Mouse (Mus musculus) testis, postnatal 10 days (tissue): ENCODE measurements around the gene Agr2.

Experiments used
- DNase-seq: peaks from one replicate; pipeline ENCODE4 v3.0.0; 2021; ENCODE audit warnings: low spot score

Gene Agr2

DNA sequence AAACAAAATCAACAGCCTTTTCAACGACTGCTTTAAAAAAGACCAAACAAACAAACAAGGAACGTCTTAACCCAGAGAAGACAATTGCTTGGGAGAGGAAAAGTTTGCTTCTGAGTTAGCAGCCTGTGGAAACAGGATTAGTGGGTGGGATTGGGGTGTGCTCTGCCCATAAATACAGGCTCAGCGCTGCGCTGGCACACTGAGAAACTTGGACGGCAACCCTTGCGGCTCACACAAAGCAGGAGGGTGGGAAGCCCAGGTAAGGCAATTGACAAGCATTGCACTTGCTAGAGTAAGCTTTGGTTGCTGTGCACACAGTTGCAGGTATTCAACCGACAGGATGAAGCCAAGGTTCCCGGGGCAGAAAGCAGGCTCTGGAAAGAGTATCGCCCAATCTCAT, at the start of gene Agr2:
Gene Agr2 (plus strand): TSS at position 197 of the 400 bp plus-strand sequence.
- DNase-seq = no peak

- DNase-seq = no peak
These were observed 41.0 kb upstream of the Agr2 start for GRCm38 (mm10) chr12:35951757-35952156.

- no peak for DNase-seq
These were observed 35.5 kb upstream of the Agr2 start for GRCm38 (mm10) chr12:35957235-35957634.

DNA sequence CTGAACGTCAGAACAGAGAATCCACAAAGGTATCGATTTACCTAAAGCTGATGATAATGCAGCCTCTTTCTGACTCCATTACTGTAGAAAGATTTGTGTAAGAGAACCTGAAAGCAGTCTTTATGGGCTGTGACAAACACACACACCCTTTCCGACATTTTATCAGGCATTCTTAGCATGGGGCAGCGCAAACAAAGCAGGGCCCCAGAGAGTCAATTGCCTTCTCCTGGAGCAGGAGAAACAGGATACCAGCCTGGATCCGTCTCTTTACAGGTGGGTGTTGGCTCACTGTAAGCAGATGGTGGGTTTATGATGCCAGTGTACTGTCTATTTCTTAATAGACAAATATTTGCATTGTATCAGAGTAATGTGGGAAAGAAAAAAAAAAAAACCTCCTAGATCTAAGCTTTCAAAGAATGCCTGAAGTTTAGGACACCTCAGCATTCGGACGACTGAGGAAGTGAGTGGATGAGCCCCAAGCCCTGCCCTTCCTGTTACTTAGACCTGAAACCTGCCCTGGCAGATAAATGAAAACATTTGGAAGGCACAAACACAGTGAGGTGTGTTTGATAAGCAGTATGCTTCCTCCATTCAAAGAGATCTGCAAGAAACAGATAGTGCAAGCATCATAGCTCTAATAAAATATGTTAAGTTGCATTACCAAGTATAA, 26.5 kb upstream of the Agr2 start:
- no peak for DNase-seq

DNA sequence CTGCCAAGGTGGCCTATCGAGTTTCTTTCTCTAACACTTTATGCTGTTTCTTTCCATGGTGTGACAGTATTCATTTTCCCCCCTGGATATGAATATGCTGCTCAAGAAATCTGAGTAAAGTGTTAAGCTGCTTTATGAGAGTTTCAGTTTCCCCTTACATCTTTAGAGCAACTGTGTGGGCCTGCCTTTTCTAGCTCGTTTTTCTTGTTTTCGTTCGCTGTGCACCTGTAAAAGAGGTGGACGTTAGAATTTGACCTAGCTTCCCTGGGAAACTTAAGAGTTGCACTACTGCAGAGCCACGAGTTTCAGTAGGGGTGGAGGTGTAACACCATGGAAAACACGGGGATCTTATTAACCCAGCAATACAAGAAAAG, 26.0 kb upstream of the Agr2 start:
- DNase-seq = no peak

GRCm38 (mm10) chr12:35975898-35976297, 16.8 kb upstream of the Agr2 start:
- DNase-seq = no peak

DNA sequence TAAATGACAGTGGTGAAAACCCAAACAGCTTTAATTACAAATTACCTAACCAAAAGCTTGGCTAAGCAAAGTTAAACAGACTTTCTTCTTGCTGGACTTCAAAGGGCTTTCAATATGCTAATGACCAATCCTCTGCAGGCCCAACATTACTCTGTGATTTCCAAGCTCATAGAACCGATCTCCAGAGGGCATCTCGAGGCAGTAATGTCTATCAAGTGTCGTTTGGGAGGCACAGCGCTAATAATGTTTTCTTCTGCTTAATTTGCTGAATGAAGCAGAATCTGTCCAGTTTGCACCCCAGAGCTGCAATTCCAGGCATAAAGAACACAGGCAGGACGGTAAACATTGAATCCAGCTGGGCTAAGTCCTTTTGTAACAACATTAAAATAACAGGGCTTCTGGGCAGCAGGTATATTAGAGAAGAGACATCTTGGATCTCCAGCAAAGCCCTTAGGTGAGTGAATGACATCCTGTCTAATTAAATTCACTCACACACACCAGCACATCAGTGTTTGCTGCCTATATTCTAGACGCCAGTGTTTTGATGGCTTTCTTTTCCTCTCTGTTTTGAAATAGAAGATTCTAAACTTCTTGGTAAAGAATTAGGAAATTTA, 15.0 kb upstream of the Agr2 start:
- DNase-seq = no peak

DNA sequence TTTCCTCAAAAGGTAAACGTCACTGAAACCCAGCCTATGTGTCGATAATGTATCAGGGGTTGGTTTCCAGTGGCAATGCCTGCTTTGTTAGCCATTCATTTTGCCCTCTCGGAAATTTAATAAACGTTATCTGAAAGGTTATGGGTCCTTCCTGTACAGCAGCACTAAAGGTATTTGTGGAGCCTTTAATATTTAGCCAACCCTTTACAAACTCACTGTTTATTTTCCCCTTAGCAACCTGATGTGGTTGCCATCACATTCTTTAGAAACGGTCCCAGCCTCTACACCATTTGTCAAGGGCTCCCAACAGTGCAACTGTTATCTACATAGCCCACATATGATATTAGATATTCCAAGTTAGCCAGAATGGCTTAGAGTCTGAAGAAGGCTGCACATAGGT, 13.1 kb upstream of the Agr2 start:
- no peak for DNase-seq

GRCm38 (mm10) chr12:35981732-35982360, 10.9 kb upstream of the Agr2 start:
- no peak for DNase-seq

DNA sequence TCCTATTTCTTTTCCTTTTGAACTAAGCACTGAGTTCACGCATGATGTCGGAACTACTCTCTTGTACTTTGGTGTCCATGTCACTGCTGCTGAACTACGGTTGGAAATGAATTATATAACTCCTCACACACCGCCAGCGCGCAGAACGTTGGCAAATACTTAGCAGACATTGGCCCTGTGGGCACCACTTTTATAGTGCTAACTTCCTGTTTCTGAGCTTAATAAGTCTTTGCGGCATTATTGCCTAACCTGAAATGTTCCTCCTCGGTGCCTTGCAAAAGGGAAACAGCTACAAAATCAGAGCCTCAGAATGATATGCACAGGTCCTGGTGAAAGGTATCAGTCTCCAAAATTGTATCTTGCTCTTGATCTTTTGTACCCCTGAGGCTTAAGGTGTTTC, 9.2 kb upstream of the Agr2 start:
- no peak for DNase-seq

DNA sequence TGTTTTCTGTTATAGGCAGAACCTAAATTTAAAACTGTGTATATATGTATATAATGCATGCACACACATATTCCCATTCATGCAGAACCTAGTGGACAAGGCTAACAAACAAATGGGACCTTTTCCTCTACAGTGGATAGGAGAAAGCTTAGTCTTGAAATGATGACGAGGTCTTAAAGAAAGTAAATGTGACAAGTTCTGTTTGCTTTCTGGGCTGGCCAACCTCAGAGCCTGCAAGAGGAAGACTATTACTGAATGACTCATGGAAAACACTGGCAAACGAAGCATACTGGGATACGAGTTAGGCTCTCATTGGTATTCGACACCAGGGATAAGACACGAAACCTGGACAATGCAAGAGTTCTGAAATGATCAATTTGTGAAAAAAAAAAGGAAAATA, 8.0 kb upstream of the Agr2 start:
- DNase-seq = no peak

- DNase-seq = no peak
These were observed 876 bp downstream of the Agr2 start for GRCm38 (mm10) chr12:35993583-35993982.

DNA sequence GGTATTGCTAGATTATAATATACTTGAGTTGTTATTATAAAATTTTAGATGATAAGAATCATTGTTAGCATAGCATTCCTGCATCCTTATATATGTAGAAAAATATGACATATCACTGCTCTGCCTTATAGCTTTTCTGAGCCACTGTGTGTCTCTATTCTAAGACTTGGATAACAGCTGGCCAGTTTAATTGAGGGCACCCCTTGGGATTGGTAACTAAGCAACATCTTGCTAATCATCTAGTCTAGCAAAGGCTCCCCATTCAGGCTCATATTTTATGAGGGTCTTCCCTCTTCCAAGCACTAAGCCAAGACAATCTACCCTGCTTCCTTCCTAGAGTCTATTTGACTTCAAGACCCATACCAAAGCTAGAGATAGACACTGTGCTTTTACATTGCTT, 1.4 kb downstream of the Agr2 start:
- DNase-seq = no peak

DNA sequence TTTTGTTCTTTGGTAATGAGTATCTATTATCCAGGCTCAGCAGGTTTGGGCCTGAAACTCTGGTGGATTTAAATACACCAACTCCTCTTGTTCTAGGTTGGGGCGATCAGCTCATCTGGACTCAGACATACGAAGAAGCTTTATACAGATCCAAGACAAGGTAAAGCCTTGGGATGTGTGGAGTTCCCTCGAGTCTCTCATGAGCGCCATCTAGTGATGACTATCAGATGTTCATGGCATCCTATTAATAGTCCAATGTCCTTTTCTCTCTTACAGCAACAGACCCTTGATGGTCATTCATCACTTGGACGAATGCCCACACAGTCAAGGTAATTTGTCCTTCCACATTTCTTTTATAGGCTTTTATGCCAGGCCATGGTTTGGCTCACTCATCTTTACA, 3.1 kb downstream of the Agr2 start:
- no peak for DNase-seq

DNA sequence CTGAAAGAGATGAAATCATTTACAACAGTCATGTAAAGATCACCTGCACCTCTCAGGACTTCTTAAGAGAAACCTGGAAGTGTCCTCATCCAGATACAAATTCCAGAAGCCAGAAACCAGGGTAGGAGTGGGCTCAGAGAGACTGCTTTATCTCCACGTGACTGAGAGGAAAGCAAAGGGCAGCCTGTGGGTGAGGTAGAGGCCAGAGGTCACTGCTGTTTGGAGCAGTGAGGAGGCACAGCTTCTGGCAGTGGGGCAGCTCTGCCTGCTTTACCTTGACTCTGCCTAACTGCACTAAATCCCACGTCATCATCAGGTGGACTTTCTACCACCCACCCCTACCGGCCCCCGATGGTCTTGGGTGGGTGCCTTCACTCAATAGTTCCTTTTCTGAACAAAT, 12.0 kb downstream of the Agr2 start:
- DNase-seq = no peak

DNA sequence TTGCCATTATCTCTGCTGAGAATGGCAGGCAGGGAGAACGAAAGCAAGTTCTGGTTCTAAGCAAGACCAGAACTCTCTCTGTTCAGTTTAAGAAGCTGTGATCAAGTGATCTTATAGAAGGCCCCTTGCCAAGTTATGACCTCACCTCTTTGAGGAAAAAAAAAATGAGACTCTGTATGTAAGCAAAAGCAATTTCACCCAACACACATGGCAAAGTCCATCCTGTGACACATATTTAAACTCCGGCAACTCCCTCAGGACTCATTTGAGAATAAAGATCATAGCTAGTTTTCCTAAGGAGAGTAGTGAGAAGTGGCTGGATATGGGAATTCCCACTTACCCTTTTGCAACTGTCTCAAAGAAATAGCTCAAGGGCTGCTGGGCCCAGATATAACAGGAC, 14.9 kb downstream of the Agr2 start:
- DNase-seq = no peak

- DNase-seq = no peak
These were observed 15.8 kb downstream of the Agr2 start for GRCm38 (mm10) chr12:36008364-36009047.

- DNase-seq = no peak
These were observed 20.7 kb downstream of the Agr2 start for GRCm38 (mm10) chr12:36013216-36013910.

DNA sequence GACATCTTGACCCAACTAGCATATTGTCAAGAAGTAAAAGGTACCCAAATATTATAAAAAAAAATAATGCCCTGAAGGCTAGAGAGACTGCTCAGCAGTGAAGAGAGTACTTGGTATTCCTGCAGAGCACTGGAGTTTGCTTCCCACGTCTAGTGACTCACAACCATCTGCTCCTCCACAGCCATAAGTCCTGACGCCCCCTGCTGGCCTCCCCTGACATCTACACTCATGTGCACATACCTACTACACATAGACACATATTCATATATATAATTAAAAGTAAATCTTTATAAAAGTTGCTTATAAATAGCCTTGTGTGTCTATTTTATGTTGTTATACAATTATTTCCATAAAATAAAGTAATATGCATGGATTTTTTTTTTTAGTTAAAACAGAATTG, 25.1 kb downstream of the Agr2 start:
- DNase-seq = no peak

DNA sequence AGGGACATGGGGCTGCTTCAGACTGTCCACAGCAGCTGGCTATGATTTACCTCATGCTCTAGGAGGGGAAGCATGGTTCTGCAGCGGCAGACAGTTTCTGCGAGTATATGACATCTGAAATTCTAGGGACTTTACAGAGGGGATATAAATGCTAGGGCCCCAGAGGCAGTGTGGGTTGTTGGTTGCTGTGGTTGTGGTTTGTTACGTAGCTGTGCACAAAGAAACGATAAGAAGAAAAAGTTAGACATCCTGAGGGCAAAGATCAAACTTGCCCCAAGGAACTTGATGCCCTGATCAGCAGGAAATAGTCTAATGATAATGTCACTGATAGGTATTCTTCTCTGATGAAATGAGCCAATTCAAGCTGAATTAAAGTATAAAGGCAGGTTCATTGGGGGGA, 26.9 kb downstream of the Agr2 start:
- DNase-seq = no peak

GRCm38 (mm10) chr12:36020081-36020480, 27.4 kb downstream of the Agr2 start:
- DNase-seq = no peak

GRCm38 (mm10) chr12:36020710-36021109, 28.0 kb downstream of the Agr2 start:
- DNase-seq = no peak

DNA sequence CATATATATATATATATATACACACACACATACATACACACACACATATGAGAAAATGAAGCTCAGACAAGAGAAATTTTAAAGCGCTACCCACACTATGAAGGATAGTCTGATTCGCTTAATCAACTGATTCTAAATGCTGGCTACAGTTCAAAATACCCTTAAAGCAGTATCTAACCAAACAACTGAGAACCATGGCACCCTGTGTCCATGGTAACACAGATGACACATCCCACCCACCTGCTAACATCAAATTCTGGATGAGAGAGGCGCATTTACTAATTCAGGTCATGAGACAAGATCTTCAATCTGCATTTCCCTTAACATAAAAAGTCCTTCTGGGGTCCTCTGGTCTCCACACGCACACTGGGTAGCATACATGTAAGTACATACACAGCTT, 33.4 kb downstream of the Agr2 start:
- DNase-seq = no peak
